Mouse (Mus musculus) olfactory bulb, adult 2 months (tissue): ENCODE results near the gene Rps6ka5.

ENCODE experiments used
- CTCF ChIP-seq: fragments of 200-500 bp; IDR thresholded peaks from 2 replicates; pipeline ENCODE4 v1.5.1; 2012; ENCODE audit warnings: low read depth, mild to moderate bottlenecking, low read length, moderate library complexity; ENCODE audit not compliant: insufficient read depth
- POLR2A ChIP-seq: fragments of 200-500 bp; IDR thresholded peaks from 2 replicates; pipeline ENCODE4 v1.6.1; 2012; ENCODE audit warnings: mild to moderate bottlenecking, low read depth, low read length, moderate library complexity; ENCODE audit not compliant: insufficient read depth

- TF ChIP-seq POLR2A (no peak), CTCF (no peak)
These were observed 209.4 kb downstream of the Rps6ka5 start for GRCm38 (mm10) chr12:100517371-100517770.
